Mouse (Mus musculus) naive thymus-derived CD4-positive, alpha-beta T cell, adult 2 months (primary cell): ENCODE results near the gene Acp4.
A peak's percentile ranks its signal among the peaks of the same experiment; 100 is the strongest.
"Not testable (repeated sequence)": the region's sequence is repeated elsewhere in the genome, so short reads cannot be mapped to it uniquely, and the experiment has no call there.

Experiments
- DNase-seq: peaks from one replicate; pipeline ENCODE4 v3.0.0-alpha.2; 2011; ENCODE audit warnings: low read depth

The Acp4 gene

DNA sequence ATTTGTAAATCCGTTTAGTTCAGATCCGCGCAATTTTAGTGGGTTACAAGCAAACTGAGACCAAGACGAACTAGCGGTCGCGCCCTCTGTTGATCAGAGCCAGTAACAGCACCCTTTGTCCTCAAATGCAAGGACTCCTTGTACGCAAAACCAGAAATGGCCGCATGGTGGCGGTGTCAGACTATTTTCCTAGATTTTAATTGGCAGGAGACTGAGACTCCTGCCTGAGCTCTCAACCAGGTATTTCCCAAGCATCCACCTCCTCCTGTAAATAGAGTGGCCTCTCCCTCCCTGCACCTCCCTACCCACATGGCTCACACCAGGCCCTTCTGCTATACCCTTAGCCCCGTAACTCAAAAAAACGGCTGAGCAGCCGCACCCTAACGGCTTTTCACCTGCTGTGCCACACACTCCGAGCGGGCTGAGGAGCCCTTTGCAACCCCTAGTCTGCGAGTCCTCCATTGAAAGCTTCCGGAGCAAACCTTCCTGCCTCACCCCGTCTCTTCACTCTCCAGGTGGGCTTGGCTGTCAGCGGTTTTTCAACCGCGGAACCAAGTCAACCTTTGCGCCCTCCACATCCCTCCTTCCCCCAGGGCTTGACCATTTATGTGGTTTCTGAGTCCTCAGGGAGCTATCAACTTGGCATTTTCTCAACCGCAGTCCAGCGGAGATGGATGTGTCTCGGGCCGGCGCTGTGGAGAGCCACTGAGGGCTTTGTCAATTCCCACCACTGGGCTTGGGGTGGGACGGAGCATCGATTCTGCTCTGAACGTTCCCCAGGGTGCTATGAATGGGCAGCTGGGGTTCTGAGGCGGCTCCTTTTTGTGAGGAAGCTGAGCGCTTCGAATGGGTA is 5.8 kb upstream of the Acp4 start:
- DNase-seq, result peak; percentile 96

DNA sequence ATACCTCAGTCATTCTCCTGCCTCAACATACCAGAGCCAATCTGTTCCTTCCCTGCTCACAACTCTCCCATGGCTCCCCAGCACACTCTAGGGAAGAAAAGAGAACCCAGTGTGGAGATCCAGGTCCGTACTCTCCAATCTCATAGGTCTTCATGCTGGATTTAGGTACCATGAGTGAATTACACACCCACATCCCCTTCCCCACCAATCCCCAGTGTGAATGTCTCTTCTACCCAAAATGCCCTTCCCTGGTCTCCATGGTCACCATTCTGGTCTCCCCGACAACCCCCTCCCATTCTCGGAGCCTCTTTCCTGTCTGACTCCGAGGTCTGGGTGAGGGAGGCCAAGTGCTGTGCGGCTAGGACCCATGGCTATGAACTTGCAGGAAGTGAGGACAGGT is 4.0 kb upstream of the Acp4 start, which contains the start of gene Gm15517:
TSS of gene Gm15517 (plus strand) at position 301 of the 400 bp plus-strand sequence.
- no peak for DNase-seq

DNA sequence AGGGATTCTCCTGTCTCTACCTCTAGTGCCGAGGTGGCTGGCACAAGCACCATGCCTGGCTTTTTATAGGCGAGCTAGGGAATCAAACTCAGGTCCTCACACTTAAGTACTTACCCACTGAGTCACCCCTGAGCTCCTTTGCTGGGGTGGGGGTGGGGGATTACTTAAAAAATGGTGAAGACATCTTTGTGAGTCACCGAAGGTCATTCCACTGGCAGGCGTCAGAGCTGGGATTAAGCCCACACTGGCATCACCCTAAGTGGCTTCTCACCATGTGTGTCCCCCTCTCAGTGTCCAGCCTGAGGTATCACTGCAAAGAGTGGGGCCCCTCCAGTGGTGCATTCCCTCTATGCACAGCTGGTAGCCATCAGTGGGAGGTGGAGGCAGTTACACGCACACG is 3.2 kb upstream of the Acp4 start:
- DNase-seq, result no peak

DNA sequence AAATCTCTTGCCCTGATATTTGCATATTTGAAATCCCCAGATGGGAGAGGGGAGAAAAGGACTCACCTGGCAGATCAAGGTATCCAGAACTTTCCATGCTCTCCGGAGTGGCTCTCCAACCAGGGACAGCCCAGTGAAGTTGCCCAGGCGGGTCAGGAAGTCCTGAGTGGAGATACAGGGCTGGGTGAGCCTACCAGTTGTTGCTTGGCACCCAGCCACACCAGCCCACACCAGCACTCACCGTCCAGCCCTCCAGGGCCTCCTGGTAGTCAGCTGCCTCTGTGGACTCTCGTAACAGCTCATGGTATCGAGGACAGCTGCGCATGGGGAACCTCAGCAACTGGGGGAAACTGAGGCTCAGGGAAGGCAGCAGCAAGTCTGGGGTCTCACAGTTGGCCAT is 2.2 kb downstream of the Acp4 start:
- DNase-seq, result no peak

DNA sequence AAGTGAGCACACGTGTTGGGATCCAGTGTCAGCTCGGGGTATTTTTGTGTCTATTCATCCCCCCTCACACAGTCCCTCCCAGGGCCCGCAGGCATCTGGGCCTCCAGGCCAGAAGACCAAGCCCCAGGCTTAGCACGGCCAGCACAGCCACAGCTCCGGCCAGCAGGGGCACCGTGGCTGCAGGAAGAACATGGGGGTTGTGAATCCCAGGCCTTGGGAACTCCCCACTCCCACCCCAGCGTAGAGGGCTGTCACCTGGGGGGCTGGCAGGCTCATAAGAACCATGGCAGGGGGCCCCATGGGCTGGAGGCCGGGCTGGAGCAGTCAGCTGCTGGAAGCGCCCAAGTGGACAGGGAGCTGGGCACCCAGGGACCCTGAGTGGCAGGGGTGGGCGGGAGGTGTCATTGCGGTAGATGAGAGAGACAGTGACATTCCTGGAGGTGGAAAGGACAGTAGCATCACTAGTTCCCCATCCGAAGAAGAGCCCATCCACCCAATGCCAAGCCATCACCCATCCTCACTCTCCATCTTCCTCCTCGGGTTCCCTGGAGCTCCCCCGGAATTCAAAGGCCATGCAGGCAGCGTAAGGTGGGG is 4.1 kb downstream of the Acp4 start:
- no peak for DNase-seq

DNA sequence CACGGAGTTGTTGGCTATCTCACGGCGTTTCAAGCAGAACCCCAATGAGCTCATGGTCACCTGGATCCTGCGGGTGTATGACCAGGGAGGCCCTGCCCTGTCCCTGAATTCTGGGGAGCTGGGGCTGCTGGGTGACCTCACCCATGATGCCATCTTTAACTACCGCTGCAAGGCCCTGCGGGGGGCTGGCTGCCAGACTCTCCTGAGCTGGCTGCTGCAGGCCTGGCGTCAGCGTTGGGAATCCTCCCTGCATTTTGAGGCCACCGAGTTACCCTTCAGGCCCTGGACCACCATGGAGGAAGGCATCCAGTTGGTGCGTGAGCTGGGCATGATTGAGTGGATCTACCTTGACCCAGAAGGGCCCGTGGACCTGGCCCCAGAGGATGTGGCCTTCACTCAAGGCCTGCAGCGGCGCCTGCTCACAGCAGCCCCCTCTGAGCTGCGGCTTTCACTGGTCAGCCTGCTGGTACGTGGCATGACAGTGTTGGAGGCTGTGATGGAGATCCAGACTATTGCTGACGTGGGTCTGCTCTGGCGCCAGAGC is 6.4 kb downstream of the Acp4 start:
- DNase-seq, result not testable (repeated sequence)

DNA sequence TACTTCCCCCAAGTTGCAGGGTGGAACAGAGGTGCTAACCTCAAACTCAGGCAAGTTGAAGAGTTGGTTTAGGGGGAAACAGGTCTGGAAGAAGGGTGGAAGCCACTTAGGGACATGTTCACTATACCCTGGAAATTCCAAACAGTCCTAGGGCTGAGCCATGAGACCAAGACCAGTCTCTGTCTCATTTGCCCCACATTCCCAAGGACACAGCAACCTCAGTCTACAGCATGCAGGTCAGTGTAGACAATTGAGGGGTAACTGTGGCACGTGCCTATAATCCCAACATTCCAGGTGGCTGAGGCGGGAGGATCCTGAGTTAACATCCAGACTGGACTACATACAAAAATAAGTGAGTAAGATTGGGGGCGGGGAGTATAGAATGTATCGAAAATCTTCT is 7.9 kb downstream of the Acp4 start:
- DNase-seq, result no peak

DNA sequence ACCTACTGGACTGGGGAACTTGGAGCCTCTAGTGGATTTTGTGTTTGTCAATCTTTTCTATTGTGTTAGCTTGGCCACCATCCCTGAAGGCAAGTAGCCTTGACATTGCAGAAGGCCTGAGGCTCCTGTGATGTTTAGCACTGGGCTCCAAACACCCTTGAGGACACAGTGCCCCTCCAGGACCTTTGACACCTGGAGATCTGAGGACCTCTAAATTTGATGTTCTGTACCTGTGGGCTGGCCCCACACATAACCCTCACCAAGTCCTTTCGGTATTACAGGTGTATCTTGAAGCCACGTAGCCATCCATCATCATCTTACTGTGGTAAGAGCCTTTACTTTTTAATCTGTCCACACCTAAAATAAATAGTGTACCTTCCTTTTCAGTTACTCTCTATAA is 9.2 kb downstream of the Acp4 start:
- DNase-seq, result no peak

DNA sequence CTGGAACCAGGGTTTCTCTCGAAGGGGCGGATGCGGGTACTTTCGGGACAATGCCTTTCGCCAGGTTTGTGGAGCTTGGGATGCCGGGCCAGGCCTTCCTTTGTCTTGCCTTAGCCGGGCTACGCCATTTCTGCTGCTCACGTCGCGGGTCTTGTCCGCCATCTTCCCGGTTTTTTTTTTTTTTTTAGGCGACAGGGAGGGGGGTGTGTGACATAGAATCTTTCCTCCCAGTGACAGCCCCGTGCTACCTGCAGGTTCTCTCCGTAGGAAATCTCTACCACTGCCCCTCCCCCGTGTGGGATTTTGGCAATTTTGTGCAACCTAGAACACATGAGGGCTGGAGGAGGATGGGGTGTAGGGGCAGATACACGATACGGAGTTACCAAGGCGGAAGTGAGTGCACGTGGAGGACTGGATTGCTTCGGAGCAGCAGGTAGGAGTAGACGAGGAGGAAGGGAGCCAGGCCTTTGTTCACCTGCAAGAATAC is 10.2 kb downstream of the Acp4 start:
- peak; percentile 80 for DNase-seq

DNA sequence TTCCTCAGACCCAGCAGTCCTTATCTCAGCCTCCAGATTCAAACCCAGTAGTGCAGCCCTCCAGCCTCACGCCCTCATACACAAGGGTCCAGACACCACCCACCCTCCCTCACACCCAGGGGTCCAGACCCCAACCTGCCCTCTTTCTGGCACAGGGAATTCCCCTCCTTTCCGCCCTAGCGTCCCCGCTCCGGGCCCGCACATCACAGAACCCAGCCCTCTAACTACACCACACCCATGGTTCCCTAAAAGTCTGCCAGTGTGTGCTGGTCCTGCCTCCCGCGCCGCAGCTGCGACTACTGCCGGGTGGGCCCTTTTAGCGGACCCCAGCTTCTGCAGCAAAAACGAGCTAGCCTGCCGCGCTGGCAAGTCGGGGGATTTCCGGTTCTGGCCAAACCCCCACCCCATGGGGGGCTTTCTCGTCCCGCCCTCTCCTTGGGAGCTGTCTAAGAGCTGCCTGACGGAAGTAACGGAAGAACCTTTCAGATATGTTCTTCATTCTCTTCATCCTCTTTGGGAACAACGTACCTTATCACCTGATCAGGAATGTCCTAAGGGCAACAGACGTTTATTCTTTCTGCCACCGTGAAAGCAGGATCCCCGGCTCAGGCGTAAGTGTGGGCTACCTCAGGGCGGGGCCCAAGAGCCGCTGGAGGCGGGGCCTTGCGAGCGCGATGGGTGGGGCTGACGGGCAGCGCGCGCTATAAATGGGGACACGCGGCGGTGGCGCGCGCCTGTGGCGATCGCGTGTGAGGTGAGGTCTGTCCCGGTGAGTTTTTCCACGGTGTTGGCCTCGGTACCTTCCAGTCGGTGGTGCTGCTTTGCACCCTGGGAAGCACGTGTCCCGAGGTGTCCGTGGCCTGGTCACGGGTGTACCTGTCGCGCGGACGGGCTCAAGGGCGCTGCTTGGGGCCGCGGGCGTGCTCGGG is 10.9 kb downstream of the Acp4 start, which contains the start of the genes 1700028J19Rik and 2410002F23Rik:
TSS of gene 1700028J19Rik (minus strand) at position 641 of the 929 bp plus-strand sequence.
TSS of gene 2410002F23Rik (plus strand) at position 668 of the 929 bp plus-strand sequence.
- DNase-seq, result peak; percentile 96

DNA sequence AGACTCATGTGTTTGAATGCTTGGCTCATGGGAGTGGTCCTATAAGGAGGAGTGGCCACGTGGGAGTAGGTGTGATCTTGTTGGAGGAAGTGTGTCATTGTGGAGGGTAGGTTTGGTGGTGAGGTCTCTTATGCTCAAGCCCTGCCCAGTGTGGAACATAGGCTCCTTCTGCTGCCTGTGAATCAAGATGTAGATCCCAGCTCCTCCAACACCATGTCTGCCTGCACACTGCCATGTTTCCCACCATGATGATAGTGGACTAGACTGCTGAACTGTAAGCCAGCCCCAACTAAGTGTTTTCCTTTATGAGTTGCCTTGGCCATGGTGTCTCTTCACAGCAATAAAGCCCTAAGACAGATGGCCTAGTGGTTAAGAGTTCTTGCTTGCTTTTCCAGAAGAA is 13.1 kb downstream of the Acp4 start:
- DNase-seq, result no peak

DNA sequence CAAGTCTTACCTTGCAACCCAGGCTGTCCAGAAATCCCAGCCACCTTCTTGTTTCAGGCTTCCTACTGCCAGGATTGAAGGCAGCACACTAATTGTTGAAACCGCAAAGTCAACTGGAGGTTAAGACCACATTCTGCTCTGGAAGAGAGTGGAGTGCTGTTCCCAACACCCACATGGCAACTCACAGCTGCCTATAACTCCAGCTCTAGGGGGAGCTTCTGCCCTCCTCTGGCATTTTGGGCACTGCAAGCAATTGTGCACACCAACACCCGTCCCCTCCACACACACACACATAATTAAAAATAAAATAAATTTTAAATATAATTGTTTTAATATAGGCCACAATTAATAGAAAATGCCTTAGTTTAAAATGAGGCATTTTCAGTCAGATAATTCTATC is 16.0 kb downstream of the Acp4 start:
- no peak for DNase-seq

DNA sequence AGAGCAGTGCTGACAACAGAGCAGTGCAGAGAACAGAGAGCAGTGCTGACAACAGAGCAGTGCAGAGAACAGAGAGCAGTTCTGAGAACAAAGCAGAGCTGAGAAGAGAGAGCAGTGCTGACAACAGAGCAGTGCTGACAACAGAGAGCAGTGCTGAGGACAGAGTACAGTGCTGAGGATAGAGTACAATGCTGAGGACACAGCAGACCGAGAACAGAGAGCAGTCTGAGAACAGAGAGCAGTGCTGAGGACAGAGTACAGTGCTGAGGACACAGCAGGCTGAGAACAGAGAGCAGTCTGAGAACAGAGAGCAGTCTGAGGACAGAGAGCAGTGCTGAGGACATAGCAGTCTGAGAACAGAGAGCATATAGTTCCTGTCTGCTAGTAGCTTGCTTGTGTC is 16.5 kb downstream of the Acp4 start:
- DNase-seq, result no peak

DNA sequence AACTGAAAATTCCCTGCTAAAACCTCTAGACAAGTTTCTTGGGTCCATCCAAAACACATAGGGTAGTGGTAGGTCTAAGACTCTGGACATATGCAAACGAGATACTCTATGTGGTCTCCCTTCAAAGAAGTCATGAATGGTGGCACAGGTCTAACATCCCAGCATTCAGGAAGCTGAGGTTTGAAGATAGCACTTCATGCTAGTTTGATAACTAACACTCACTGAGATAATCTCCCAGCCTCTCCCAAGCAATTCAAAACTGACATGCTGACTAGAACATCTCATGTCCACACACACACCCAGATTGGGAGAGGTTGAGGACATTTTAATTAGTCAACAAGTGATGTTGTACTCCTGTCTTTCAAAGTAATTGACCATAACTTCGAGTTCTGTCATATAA is 17.3 kb downstream of the Acp4 start:
- no peak for DNase-seq

DNA sequence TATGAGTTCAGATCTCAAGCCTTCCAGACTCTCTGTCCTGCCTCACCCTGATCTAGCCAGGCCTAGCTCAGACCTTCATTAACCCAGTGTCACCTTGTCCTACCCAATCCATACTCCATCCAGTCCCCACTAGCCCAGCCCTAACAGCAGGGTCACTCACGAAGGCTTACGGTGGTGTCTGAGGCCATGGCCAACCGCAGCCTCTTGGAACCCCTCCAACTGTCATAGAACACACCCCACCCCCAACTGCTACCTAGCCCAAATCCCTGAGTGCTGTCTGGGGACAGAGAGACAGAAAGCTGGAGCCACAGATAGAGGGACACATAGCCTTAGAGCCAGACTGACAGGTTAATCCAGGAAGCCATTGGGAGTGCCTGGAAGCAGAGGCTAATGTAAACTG is 21.3 kb downstream of the Acp4 start, which contains the start of gene Gm36864:
TSS of gene Gm36864 (plus strand) at position 269 of the 400 bp plus-strand sequence.
- DNase-seq, result no peak

DNA sequence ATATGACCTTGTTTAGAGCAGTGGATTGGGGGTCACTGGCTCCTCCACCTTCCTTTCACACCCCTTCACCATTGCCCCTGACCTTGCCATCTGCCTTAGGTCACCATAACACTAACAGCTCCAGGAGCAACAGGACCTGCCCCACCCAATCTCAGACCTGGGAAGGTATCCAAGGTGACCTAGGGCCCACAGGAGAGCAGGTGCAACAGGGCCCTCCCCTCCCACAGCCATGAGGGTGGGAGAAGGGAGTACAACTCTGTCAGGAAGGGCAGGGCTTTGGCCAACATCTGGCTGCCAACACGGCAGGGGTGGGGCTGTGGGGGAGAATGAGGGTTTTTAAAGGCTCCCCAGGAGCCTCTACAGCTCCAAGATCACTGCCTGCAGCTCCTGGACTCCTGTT is 32.1 kb downstream of the Acp4 start, which contains the start of gene Klk1:
TSS of gene Klk1 (plus strand) at position 285 of the 400 bp plus-strand sequence.
- DNase-seq, result no peak

DNA sequence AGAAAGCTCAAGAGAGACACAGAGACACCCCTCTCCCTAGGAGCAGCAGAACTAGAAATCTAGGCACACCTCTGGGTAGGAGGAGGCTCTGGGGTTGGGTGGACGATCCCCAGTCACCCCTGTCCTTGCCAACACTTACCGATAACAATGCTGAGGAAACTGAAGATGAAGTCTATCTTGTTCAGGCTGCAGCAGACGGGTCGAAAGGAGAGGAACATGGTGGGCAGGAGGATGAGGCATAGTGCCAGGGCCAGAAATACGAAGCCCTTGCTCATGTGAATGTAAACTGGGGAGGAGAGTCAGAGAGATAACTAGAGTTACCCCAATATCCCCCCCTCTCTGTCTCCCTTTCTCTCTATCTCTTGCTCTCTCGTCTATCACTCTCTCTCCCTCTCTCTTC is 34.8 kb downstream of the Acp4 start:
- DNase-seq, result not testable (repeated sequence)

DNA sequence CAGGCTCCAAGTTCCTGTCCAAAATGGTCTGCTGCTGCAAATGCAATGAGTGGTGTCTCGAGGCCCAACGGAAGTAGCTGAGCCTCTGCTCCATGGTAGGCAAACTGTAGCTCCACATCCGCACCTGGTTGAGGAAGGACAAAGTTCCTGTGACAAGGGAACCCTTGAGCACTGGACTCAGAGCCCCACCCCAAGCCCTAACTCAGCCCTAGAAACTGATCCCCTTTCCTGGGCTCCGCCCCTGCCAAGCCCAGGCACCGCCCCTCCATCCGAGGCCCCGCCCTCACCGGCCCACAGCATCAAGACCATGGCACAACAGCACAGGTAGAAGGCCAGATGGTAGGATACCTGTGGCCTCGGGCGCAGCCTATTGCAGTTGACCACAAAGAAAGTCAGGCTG is 35.6 kb downstream of the Acp4 start:
- not testable (repeated sequence) for DNase-seq

DNA sequence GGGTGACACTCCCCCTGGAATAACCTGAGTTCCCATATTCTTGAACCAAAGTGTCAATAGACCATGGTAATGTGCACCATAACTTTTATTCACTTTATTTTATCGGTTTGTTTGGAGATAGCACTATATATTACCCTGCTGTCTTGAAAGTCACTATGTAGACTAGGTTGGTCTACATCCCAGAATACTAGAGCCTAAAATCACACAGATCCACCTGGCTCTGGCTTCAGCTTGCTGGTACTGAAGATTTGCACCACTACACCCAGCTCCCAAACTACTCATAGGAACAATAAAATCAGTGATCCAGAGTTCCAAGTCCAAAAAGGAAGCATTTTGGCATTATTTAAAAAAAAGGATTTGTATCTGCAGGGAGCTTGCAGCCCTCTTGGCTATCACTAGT is 41.5 kb downstream of the Acp4 start, which contains the start of gene Klk1b5:
TSS of gene Klk1b5 (plus strand) at position 301 of the 400 bp plus-strand sequence.
- DNase-seq, result no peak

DNA sequence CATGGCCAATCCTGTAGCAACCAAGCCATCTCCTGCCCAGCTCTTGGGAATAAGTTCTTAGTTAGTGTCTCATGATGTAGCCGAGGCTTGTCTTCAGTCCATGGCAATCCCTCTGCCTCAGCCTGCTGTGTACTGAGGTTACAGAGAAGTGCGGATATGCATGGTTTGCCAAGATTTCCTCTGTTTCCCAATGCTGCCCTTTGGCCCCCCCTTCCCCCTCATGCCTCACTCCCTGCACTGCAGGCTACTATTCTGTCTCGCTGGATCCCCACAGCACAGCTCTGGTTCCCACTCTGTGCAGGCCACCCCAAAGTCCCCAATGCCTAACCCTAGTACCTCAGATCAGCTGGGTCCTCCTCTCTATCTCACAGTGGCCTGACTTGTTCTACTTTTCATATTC is 48.9 kb downstream of the Acp4 start:
- no peak for DNase-seq

DNA sequence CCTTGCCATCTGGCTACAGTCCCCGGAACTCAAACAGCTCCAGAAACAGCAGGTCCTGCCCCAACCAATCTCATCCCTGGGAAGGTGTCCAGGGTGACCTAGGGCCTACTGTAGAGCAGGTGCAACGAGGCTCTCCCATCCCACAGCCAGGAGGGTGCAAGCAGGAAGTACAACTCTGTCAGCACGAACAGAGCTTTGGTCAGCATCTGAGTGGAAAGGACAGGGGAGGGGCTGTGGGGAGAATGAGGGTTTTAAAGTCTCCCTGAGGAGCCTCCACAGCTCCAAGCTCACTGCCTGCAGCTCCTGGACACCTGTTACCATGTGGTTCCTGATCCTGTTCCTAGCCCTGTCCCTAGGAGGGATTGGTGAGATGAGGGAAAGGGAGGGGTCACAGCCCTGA is 50.0 kb downstream of the Acp4 start, which contains the start of gene Klk1b4:
TSS of gene Klk1b4 (plus strand) at position 301 of the 400 bp plus-strand sequence.
- not testable (repeated sequence) for DNase-seq
